Mouse (Mus musculus) cerebellum, adult 11 months (tissue): ENCODE results near the gene Hivep2.

Source experiments
- DNase-seq: peaks from one replicate; pipeline ENCODE4 v3.0.0; 2022

Gene Hivep2

GRCm38 (mm10) chr10:13973563-13974179, 7.8 kb downstream of the Hivep2 start:
- DNase-seq: no peak

DNA sequence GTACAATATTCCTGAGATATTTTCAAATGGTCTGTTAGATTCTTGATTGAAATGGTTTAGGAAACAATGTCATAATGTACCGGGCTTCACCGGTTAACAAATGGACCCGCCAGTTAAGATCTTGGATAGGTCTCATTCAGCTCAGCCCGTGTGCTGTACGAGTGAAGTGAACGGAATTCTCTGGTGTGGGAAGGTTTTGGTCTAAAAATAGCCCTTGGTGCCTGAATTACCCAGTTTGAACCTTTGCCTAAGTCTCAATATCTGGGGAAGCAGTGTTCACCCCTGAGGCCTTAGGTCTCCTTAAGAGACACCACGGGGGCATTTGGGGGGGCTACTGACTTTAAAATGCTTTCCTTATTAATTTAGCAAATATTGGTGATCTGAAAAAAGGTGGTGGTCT, 8.6 kb downstream of the Hivep2 start:
- DNase-seq: no peak

DNA sequence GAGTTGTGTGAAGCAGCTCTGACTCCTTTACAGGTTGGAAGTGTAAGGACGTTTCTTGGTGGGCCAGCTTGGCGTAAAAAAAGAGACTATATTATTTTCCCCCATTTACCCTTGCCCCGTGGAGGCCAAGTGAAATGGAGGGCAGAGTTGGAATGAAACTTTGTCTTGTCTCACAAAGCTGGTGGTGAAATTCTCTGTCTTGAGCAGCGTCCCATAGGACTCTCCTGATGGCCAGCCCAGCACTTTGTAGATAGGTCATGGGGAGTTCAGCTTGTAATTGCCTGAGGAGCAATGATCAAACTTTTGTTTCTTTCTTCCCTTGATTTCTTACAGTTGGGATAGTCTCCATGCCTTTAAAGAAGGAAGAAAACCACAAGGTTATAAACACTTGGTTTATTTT, 10.0 kb downstream of the Hivep2 start:
- DNase-seq: no peak

GRCm38 (mm10) chr10:13976267-13976666, 10.4 kb downstream of the Hivep2 start:
- no peak for DNase-seq

DNA sequence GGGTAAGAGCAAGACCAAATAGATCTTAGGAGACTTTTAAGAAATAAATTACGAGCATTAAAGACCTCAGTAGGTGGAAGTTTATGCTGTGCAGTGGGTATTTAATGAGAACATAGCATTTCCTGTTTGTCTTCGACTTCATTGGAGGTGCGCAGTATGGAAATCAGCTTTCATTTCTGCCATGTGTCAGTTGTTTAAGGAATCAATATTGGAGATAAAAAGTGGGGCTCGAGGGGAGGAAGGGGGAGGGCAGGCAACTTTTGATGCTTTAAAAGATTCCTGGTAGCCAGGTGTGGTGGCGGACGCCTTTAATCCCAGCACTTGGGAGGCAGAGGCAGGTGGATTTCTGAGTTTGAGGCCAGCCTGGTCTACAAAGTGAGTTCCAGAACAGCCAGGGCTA, 16.4 kb downstream of the Hivep2 start:
- no peak for DNase-seq

GRCm38 (mm10) chr10:13982769-13983381, 17.0 kb downstream of the Hivep2 start:
- peak; percentile 52 for DNase-seq

DNA sequence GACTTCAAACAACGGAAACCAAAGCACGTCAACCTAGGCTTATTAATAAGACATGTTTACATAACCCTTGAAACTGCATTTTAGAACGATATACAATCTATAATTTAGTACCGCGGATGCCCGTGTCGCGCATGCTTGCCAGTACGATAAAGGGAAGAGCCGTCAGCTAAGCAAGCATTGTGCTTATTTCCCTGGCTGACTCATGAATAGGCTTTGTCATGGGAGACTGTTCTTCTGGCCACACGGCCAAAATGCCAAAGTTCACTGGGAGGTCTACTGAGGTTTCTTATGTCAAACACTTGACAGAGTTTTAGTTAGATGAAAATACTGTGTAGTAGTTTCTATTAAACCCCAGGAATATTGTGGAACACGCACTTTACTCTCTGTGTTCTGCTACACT, 17.8 kb downstream of the Hivep2 start:
- DNase-seq: no peak

DNA sequence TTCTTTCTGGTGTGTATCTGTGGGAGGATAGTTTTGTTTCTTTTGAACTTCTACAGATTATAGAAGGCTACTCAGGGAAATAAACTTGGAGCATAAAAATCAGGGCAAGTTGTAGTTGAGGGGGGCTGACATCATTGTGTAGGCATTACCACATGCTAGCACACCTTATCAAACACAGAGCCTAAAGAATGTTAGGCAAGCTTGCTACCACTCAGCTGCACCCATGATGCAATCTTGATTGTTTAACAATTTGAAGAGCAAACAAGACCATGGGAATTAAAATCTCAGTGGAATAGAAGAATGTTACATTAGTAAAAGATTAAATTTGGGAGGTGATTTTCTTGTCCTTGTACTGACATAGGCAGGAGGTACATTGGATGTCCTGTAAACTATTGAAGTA, 18.4 kb downstream of the Hivep2 start:
- DNase-seq: no peak

DNA sequence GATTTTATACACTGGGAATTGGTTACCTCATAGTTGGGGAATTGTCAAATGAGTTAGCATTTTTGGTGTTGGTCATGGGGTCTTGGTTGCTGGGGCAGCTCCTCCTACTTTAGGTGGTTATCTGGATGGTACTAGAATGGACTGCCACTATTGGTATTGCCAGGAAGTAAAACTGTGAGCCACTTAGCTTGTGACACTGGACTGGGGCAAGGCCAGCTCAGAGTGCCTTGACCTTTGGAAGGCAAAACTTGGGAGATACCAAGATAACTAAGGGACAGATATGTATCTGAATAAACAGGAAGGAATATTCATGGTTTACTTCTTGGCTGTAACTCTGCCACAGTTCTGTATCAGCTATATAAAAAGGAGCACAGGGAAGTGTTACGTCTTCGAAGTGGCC, 20.7 kb downstream of the Hivep2 start:
- DNase-seq: no peak

GRCm38 (mm10) chr10:13987336-13987735, 21.5 kb downstream of the Hivep2 start:
- no peak for DNase-seq

DNA sequence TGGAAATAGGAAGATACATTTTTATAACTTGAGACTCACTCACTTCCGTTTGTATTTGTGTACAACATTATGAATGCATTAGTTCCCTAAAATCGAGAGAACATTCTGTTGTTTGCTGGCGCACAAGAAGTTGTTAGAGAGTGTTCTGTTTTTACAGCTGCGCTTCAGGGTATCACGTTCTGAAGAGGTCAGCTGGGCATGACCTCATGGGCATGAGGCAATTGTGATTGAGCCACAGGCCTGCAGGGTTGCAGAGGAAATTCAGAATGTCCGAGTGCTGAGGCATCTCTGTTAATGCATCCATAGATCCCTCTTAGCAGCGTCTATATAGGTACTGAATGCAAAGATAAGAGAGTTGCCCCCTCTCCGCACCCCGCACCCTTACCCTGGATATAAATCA, 22.4 kb downstream of the Hivep2 start:
- no peak for DNase-seq

DNA sequence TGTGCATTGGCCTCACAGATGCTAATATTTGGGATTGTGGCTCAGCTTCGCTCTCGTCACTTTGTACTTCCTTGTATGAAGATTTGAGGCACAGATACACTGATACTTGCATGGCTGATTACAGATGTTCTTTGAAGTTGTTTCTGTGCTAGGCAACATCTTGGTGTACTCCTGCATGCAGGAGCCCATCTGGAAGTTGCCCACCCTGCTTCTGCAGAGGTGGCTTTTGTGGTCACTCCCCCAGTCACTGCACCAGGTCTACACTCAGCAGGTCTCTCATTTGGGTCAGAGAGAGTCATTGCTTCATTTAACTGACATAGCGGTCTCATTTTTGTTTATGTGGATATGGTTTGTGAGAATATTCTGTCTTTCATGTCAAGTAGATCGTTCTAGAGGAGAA, 22.9 kb downstream of the Hivep2 start:
- no peak for DNase-seq

GRCm38 (mm10) chr10:13990842-13991241, 25.0 kb downstream of the Hivep2 start:
- DNase-seq: no peak

GRCm38 (mm10) chr10:13993411-13993810, 27.5 kb downstream of the Hivep2 start:
- no peak for DNase-seq

DNA sequence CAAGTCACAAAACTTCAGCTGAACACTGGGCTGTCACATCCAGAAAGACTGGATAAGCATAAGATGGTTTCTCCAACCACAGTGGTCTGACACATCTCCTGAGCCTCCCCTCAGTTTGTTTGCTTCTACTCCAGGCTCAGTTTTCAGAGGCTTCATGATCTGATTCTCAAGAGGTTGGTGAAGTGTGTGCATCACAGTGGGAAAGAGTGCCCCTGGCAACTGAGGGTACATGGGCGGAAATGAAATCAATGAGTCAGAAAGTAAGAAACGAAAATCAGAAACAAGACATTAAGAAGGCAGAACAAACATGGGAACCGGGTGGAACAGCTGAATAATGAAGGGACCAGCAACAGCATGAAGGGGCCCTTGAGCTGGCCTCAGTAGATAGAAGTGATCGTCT, 31.5 kb downstream of the Hivep2 start:
- DNase-seq: no peak

GRCm38 (mm10) chr10:14004769-14005517, 39.1 kb downstream of the Hivep2 start:
- no peak for DNase-seq

DNA sequence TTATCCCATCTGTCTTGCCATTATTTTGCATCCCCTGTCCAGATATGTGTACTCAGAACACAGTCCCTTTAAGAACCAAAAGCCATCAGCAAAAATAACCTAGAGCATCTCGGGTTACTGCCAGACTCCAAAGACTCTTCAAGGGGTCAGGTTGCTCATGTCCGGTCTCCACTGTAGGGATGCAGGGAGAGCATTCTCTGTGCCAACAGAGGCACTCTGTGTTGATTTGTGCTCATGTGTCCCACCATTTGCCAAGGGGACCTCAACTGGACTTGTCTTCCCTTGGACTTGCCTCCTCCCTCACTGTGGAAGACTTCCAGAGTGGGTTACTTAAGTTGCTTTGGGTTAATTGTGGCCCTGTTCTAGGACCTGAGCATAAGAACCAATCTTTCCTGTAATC, 43.8 kb downstream of the Hivep2 start:
- DNase-seq: no peak

DNA sequence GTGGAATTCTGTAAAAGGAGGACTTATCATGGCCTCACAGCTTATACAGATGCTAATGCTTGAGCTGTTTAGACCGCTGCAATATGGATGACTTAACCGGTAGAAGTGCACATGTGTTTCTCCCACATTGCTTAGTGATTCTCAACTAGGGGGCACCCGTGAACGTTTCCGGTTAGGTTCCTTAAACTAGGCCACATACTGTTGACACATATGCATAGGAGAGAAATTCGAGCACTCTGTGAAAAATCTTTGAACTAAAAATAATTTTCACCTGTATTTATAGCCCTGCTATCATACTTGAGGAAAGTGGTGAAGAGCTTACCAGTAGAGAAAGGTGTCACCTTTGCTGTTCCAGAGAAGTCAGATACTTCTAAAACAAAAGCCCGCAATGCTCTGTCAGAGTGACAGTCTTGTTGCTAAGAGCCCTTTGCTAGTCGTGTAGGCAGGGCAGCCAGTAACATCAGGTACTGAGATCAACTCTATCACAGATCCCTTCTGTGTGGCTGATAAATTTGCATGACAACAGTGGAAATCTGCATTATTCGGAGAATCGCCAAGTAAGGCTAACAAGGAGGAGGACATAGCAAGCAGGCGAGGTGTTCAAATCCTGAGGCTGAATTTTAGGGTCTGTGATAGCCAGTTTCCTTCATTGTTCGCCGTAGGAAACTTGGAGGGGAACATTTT, 50.6 kb downstream of the Hivep2 start:
- no peak for DNase-seq

- DNase-seq: no peak
Measured at GRCm38 (mm10) chr10:14017338-14017737, 51.5 kb downstream of the Hivep2 start.

GRCm38 (mm10) chr10:14017822-14018364, 52.0 kb downstream of the Hivep2 start:
- peak; percentile 22 for DNase-seq

- no peak for DNase-seq
Measured at GRCm38 (mm10) chr10:14018672-14019071, 52.8 kb downstream of the Hivep2 start.

GRCm38 (mm10) chr10:14019198-14019597, 53.3 kb downstream of the Hivep2 start:
- no peak for DNase-seq

GRCm38 (mm10) chr10:14020253-14020652, 54.4 kb downstream of the Hivep2 start:
- DNase-seq: no peak
